Mouse (Mus musculus): ENCODE data around the gene Arhgap25.
A peak's percentile ranks its signal among the peaks of the same experiment; 100 is the strongest.
"Not testable (repeated sequence)": the region's sequence is repeated elsewhere in the genome, so short reads cannot be mapped to it uniquely, and the experiment has no call there.

Gene Arhgap25

DNA sequence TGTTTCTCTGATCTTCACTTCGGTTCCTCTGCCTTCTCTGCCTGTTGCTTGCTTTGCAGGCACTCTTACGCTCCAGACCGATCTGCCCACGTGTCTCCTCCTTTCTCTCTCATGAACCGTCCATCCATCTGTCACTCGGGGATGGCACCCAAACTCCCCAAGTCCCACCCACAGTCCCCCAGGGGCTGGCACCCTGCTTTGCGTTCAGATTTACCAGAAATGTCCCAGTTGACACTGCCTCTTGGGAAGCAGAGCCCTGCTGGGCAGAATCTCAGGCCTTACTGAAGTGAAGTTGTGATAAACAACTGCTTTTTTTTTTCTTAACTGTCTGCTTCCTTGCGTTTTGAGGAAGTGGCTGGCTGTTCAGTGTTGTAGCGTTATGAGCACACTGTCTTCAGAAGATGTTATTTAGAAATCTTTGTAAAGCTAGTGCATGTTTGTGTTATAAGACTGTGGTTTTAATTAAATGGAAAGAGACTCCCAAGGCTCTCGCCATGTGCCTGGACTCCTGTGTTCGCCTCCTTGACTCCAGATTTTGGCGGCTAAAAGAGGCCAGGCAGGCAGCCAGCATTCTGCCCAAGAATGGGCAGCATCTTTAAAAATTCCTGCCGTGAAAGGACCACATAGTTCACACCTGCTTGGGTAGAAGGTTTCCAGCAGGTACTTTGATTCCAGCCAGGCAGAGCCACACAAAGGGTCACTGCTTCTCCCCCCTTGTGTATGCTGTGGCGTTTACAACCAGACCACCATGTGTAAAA is at the start of gene Arhgap25:
Arhgap25 (minus strand) TSS at position 307 of the 758 bp plus-strand sequence.
- DNase-seq (ENCODE audit: low read depth, low spot score), result no peak

DNA sequence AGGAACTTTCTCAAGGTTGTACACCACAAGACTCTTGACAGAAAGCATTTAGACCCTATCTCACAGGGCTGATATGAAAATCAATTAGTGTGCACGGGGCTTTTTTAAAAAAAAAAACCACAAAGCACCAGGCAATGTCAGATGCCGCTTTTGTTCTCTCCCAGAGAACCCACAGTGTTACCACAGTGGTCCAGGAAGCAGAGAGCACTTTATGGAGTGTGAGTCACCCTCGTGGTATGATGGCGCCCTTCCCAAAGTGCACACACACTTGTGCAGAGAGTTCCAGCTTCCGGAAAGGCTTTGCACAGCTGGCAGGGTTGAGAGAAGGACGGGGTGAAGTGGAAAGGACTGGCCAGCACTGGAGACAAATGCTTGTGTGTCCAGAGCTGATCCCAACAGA is 49.4 kb upstream of the Arhgap25 start:
- no peak for DNase-seq (ENCODE audit: low read depth, low spot score)

GRCm38 (mm10) chr6:87581581-87581980 is 48.5 kb upstream of the Arhgap25 start:
- DNase-seq (ENCODE audit: low read depth, low spot score), result no peak

DNA sequence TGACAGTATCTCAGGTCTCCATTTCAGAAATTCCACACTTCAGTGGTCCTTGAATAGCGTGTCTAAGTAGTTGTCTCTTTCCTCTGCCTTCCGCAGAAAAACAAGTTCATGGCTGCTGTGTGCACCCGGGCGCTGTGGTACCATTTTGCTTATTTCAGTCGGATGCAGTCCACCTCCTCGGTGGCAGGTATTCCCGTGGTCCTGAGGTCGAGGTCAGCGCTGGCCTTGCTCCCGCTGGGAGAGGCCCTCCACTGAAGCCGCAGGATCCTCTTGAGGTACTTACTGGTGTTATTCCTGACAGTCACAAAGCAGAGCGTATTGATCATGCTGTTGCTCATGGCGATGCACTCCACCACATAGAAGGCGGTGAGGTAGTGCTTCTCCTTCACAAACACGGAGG is 48.0 kb upstream of the Arhgap25 start:
- no peak for DNase-seq (ENCODE audit: low read depth, low spot score)

DNA sequence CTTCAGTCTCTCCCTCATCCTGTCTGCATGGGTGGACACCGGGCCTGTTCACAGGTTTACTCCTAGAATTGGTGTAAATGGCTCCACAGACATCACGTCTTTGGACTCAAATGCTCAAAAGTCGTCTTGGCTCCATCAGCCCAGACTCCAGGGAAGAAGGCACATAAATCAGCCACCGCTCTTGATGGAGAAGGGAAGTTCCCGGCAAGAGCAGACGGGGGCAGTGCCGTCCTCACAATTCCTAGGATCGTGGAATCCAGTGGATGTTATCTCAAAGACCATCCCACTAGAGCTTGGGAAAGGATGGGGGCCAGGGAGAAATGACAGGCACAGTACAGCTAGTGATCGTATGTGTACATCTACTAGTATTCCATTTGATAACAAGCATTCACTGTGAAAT is 45.2 kb upstream of the Arhgap25 start:
- no peak for DNase-seq (ENCODE audit: low read depth, low spot score)

- DNase-seq (ENCODE audit: low read depth, low spot score), result no peak
Observed at GRCm38 (mm10) chr6:87576648-87577330, 43.7 kb upstream of the Arhgap25 start.

- DNase-seq (ENCODE audit: low read depth, low spot score), result not testable (repeated sequence)
Observed at GRCm38 (mm10) chr6:87571863-87572262, 38.8 kb upstream of the Arhgap25 start.

GRCm38 (mm10) chr6:87567686-87568593 is 34.9 kb upstream of the Arhgap25 start:
- DNase-seq (ENCODE audit: low read depth, low spot score), result no peak

- DNase-seq (ENCODE audit: low read depth, low spot score), result no peak
Observed at GRCm38 (mm10) chr6:87565166-87565565, 32.1 kb upstream of the Arhgap25 start.

DNA sequence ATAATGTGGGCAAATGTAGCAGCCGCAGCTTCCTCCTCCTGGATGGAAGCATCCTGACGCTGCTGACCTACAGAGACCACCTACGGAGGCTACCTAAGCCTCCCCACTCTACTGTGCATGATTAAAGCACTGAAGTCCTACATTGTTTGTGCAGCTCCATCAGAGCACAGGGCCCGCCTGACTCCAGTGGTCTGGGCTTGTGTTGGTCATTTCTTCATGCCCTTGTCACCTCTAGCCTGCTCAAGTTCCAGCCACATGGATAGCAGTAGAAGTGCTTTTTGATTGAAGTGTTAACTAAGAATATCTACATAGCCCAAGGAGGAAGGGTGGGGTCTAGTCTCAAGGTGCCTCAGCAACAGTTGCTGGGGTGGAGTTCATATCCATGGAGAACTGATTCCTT is 31.3 kb upstream of the Arhgap25 start:
- DNase-seq (ENCODE audit: low read depth, low spot score), result peak; percentile 42

DNA sequence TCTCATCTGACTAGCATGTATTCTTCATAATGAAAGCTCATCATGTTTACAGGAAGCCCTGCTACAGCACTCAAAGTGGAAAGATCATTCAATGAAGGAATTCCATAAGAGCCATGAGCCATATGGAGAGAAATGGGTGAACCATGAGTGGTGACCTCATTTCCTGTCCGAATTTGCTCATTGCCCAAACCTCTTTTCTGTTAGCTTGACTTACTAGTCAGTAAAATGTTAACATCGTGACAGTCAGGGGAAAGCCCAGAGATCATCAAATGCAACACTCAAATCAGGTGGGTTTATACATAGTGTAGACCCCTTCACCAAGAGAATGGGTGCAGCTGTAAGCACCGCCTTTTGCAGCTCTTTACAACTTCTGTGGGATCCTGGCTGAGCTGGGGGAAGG is 20.7 kb upstream of the Arhgap25 start:
- no peak for DNase-seq (ENCODE audit: low read depth, low spot score)

GRCm38 (mm10) chr6:87552054-87552807 is 19.2 kb upstream of the Arhgap25 start:
- DNase-seq (ENCODE audit: low read depth, low spot score), result peak; percentile 40

- DNase-seq (ENCODE audit: low read depth, low spot score), result peak; percentile 67
Observed at GRCm38 (mm10) chr6:87547836-87548235, 14.8 kb upstream of the Arhgap25 start.

DNA sequence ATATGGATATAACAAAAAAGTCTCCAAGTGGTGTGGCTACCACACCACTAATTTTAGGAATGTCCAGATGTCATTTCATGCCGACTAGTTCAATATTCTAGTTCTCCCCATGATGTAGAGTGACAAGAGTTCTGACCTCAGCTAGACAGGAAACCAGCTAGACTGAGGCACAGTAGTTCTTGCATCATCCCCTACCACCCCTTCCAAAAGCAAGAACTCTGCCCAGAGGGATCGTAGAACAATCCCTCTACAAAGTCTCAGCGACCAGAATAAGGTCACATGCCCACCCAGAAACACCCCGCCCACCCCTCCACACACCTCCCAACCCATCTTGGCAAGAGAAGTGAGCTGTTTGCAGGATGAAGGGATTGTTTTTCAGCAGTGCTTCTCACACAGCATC is 14.4 kb upstream of the Arhgap25 start:
- no peak for DNase-seq (ENCODE audit: low read depth, low spot score)

- DNase-seq (ENCODE audit: low read depth, low spot score), result peak; percentile 90
Observed at GRCm38 (mm10) chr6:87545331-87546217, 12.5 kb upstream of the Arhgap25 start.

DNA sequence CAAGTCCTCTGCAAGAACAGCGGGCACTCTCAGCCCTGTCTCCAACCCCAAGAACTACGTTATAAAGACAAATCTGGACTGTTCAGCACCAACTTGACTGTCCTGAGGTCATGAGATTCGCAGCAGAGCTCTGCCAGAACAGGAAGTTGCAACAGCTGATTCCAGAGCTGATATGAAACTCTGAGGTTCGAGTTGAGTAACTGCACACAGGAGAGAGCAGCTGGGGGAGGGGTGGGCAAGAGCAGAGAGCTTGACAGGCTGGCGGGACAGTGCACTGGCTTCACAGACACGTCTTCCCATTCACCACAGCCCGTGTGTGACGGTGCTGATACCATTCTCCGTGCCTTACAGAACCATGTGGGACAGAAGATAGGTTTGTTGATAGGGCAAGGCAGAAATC is 9.0 kb upstream of the Arhgap25 start:
- no peak for DNase-seq (ENCODE audit: low read depth, low spot score)

DNA sequence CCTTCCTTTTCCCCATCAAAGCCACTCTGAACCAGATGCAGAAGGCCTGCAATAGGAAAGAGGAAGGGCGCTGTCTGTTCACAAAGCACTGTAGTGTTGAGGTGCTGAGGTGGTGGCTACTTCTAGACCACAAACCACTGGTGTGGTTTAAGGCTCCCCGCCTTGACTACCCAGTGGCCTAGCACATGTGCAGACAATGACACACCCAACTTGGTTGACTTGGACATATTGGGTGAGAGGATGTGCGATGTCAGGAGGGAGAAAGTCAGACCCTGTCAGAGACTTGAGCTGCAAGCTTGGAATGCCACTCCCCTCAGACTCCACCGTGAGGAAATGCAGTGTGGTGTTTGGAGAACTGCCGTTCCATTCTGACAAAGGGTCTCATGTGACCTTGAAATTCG is 8.1 kb upstream of the Arhgap25 start:
- no peak for DNase-seq (ENCODE audit: low read depth, low spot score)

DNA sequence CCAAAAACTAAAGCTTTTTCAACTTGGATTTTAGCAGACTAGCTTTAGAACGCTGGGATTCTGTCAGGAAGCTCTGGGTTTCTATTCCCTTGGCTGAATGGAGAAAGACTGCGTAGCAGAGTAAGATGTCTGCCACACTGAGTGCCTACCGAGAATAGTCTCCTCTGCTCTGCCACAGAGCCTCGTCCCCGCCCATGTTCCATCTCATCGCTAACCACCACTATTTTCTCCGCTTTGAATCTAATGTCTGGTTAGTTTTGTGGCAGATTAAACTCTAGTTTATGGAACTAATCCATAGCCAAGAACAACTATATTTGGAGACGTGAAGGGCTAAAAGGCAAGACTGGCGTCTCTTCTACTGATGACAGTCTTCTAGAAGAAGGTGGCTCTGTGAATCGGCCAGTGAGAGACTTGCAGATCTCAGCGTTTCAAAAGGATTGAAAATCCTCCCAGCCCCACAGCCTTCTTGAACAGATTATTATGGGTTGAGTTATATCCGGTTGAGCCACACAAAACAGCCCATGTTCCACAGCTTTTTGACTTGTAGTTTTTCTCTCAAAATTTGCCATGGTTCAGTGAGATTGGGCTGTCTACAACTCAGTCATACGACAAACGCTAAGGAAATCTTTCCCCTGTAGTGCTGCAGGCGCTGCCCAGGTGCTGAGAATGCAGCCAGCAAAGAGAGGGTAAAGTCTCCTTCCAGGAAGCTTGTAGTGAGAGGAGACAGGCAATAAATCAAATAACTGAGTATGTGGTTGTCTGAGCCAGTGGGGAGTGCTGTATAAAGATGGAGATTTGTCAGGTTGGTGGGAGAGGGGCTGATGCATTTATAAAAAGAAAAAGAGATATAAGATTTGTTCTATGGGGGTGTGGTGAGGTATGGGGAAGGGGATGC is 5.6 kb upstream of the Arhgap25 start:
- no peak for DNase-seq (ENCODE audit: low read depth, low spot score)

DNA sequence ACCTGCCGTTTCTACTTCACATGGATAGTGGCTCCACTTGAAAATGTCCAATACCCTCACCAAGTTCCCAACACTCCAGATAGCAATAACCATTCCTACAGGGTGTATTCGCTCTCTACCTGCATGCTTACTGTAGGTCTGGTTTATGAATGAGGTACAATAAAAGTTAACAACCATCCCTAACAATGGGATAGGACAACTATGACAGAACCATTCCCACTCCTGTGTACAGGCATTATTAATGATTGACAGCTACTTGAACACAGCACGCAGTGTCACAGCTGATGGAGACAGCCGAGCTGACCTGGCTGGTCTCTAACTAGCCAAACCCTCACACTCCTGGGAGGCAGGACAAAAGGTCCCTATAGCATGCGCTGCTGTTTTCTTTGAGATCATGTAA is 4.6 kb upstream of the Arhgap25 start:
- no peak for DNase-seq (ENCODE audit: low read depth, low spot score)

Measured in R1 (cell line).